Mouse (Mus musculus) olfactory bulb, adult 2 months (tissue): ENCODE measurements around the gene Fhit.

Experiments used
- CTCF ChIP-seq: fragments of 200-500 bp; IDR thresholded peaks from 2 replicates; pipeline ENCODE4 v1.5.1; 2012; ENCODE audit warnings: low read depth, mild to moderate bottlenecking, low read length, moderate library complexity; ENCODE audit not compliant: insufficient read depth
- POLR2A ChIP-seq: fragments of 200-500 bp; IDR thresholded peaks from 2 replicates; pipeline ENCODE4 v1.6.1; 2012; ENCODE audit warnings: mild to moderate bottlenecking, low read depth, low read length, moderate library complexity; ENCODE audit not compliant: insufficient read depth

- no peak for TF ChIP-seq CTCF
- no peak for TF ChIP-seq POLR2A
Measured at GRCm38 (mm10) chr14:9811847-9812321, 1350.0 kb downstream of the Fhit start.
